ENCODE assay signal across 14 mouse cellular contexts in the genomic region with DNA sequence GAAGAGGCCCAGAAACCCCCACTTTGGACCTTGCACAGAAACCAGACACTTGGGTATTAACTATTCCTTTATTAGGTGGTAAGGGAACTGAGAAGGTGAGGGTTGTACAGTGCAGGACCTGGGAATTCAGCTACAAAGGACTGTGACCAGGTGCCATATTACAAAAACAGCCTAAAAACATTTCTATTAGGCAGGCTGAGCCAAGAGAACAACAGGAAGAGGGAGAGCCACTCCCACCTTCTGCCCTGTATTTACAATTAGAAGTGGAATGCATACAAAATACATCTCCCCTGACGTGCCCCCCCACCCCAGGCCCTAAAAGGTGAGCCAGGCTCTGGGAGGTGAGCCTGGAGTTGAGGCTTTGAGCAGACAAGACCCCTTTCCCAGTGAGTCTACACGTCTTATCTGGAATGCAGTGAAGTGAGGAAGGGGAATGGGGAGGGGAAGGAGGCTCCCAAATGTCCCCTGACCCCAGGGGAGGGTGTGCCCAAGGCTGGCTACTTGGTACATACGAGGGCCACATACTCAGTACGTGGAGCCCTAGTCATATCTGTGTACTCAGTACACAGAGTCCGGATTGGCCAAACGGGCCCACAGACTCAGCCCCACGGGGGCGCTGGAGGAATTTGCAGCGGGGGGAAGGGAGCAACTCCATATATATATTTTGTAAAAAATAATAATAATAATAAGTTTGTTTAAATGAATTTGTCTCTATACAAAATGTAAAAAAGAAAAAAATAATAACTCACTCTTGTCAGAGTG. TPM values are rescaled to one million over a fixed set of nuclear protein-coding genes. Genes with fewer than 3 reads are reported as not detected.
"Had no signal": no experiment of that assay in that cellular context is flagged by ENCODE, and none has a peak within 500 bp of the region (broad histone marks: within the 10 kb centered on the region; RNA-seq: fewer than 3 reads in every experiment).

No protein-coding gene starts in this region.

- ATAC-seq: intestine, embryonic 15.5 days; midbrain, embryonic 13.5 days had no signal

- DNase-seq: kidney, adult 18-20 months; kidney, postnatal 4 days; lung, adult 2 months; lung, postnatal 10 days; right cerebral cortex, adult 18-20 months; right cerebral cortex, postnatal 25 days; thymus, adult 2 months; thymus, postnatal 36 days had no signal

- H3K36me3 ChIP-seq: intestine, embryonic 15.5 days; neural tube, embryonic 15.5 days had no signal

- H3K27me3 ChIP-seq: intestine, embryonic 15.5 days; neural tube, embryonic 15.5 days had no signal

- H3K9me3 ChIP-seq: intestine, embryonic 15.5 days; midbrain, embryonic 13.5 days; neural tube, embryonic 15.5 days had no signal

- H3K27ac ChIP-seq: intestine, embryonic 15.5 days; left cerebral cortex, adult 2 months; macrophage; midbrain, embryonic 13.5 days; neural tube, embryonic 15.5 days had no signal

- H3K9ac ChIP-seq: intestine, embryonic 15.5 days; midbrain, embryonic 13.5 days; neural tube, embryonic 15.5 days had no signal

- H3K4me2 ChIP-seq: intestine, embryonic 15.5 days; midbrain, embryonic 13.5 days; neural tube, embryonic 15.5 days had no signal

- H3K4me3 ChIP-seq: intestine, embryonic 15.5 days; left cerebral cortex, adult 2 months; midbrain, embryonic 13.5 days; myocyte; neural tube, embryonic 15.5 days had no signal

RNA-seq across cellular contexts. Expression of gene Notch3, which starts 45.7 kb away (rescaled TPM):
- polyA plus RNA-seq: macrophage had no signal
